Mouse (Mus musculus) kidney, postnatal 14 days (tissue): ENCODE data around the gene Gm48552.

Experiments
- DNase-seq: peaks from one replicate; pipeline ENCODE4 v3.0.0; 2022; ENCODE audit warnings: mixed read lengths

The Gm48552 gene

DNA sequence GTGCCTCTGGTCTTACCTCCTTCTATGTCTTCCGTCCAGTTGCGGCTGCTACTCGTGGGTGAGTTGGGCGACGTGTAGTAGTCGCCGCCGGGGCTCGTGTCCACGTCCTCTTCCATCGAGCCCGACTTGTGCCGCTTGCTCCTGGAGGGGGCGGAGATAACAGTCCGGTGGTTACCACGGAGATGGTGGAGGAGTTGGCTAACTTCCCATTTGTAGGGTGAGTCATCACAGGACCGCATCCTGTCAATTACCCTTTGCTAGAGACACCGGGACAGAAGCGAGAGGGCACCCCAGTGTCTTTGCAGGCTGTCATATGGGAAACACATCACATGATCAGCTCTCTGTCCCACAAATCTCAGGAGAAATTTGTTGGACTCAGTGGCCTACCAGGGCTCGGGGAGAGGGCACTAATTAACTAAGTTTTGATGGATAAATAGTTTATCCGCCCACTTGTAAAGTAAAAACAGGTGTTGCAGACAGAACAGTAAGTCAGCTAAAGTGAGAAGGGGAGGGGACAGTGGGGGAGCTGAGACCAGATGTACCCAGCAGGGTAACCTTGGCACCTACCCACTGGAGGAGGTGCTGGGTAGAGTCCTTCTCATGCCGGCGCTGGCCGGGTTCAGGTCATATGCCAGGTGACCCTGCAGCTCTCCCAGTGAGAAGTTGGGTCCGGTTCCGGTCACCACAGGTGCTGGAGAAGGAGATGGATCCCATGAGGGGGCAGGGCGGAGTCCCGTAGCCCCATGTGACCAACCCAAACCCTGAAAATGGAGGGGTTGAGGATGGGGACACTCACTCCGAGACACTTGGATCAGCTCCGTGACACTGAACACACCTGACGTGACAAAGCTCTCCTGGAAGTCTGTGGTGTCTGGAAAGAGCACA lies 19.0 kb downstream of the Gm48552 start:
- DNase-seq = peak; percentile 91

DNA sequence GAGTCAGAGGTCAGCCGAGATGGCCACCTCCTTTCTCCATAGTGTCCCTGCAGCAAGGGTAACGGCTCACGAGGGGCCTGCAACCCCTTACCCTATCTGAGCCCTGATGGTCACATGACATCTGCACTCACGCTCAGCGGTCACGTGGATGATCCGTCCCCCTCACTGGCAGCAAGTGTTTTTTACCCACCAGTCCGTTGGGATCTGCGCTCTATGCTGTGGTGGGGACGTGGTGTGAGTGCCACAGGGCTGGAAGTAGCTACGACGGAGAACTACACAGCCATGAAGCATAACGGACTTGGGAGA lies 19.6 kb downstream of the Gm48552 start:
- DNase-seq = no peak

DNA sequence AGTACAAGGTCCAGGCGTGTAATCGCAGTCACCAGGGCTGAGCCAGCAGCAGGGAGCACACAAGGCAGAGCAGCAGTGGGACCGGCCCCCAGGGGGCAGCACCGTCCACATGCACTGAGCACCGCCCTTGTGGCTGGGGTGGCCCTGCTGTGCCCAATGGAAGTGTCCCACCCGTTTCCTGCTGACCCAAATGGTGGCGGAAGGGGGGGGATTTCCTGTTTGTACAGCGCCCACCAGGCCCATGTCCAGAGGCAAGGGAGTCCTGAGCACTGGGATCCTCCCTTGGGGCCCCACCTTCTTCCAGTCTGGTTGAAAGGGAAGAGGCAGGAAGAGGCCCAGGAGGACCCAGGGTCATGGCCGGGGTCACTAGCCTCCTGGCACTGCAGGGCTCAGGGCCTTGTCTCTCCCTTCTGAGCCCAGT lies 20.1 kb downstream of the Gm48552 start:
- peak; percentile 93 for DNase-seq

DNA sequence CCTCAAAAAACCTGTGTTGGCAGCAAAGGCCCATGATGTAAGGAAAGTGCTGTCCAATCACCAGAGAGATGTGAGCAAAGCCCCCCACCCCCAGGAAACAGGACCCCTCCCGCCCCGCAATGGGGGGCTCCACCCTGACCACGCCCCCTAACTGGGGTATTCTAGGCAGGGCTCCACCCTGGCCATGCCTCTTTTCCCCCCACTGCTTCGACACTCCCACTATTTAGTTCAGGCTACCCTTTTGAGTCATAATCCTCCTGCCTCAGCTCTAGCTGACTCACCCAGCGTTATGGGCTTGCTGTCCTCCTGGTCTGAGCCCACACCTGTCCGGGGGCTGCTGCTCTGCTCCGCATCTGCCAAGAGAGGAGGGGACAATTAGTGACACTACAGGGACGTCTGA lies 20.5 kb downstream of the Gm48552 start:
- DNase-seq = no peak

DNA sequence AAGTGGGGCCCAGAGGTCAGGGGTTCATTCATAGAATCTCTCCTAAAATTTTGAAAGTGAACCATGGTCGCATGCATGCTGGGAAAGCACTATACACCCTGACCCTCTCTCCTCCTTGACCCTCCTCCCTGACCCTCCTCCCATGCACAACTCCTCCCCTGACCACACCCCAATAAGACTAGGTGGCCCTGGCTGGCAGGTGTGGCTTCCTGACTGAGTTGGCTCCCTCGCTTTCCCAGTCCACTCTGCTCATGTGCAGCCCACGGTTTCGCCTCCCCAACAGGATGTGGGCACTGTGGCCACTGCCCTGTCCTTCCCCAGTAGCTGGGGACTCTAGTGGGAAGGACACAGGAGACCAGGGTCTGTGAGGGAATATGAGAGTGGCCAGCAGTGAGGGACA lies 21.5 kb downstream of the Gm48552 start:
- no peak for DNase-seq

DNA sequence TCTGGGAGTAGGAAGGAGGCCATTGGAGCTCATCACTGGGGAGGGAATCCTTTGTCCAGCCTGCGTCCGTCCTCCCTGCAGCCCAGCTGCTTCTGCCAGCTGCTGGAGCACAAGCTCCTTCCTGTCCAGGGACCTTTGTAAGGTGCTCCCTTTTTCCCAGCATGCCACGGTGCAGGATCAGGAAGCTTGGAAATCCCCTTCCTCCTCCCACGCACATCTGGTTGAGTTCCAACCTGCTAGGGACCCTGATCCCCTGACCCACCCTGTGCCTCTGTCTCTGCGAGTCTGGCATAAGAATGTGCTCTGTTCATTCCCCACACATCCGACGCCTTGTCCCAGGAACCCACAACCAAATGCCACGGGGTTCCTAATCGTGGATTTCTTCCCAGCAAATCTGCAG lies 22.2 kb downstream of the Gm48552 start:
- peak; percentile 67 for DNase-seq

DNA sequence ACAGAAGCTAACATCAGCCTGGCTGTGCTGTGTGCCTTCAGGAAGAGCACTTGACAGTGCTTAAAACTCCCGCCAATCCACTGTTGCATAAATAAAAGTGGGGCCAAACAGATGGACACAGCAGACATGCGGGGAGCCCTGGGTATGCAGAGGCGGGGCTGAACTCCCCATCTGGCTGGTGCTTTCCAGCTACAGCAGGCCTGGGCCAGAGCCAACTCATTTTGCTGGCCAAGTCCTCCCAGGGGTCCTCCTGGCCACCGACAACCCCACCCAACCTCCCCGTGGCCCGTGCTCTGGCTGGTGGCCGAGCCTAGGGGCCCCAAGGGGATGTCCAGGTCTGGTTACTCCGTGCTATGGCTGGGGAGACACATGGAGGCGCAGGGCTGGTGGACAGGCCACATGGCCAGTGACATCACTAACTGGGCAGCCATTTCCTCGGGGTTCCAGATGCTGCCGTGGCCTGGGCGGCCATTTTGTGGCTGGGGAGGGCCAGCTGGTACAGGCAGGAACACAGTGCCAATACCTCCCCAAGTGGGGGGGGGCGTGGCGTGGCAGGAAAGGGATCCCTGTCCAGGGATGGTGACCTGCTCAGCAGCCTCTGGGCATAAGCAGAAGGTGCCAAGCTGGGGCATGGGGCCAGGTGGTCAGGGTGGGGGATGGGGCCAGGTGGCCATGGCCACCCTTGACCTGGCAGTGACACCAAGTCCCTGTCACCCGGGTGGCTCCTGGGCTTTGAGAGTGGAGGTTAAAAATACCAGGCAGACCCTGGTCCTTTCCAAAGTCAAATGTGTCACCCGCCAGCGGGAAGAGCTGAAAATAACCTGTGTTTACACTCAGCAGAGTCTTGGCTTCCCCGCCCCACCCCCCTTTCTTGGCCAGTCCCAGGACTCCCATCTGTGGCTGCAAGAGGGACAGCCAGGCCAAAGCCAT lies 22.9 kb downstream of the Gm48552 start:
- peak; percentile 91 for DNase-seq

DNA sequence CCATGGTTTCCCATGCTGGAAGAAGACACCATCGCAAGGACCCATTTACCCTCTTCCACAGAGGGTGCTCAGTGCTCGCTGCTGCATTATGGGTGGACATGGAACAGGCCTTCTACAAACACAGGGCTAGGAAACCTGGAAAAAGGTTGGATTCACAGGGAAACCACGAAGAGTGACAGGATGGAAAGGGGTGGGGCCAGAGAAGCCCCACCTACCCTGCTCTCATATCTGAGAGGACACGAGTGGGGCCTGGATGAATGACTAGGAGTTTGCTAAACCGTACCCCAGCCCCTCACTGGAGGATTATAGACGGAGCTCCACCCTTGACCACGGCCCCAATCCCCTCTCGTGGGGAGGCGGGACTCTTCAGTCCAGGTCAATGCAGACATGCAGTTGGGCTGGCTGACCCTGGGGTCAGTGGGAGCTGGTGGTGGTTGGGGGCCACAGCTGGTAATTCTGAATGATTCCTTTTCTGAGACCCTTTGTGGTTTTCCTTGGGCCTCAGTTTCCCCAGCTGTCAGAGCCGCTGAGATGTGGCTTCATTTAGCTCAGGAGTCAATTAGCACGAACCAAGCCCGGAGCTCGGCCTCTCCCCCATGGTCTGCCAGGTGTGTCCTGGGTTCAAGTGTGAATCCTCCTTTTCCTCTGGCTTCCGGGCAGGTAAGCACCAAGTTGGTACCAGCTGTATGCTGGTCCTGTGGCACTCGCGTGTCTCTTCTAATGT lies 23.9 kb downstream of the Gm48552 start:
- DNase-seq = no peak

DNA sequence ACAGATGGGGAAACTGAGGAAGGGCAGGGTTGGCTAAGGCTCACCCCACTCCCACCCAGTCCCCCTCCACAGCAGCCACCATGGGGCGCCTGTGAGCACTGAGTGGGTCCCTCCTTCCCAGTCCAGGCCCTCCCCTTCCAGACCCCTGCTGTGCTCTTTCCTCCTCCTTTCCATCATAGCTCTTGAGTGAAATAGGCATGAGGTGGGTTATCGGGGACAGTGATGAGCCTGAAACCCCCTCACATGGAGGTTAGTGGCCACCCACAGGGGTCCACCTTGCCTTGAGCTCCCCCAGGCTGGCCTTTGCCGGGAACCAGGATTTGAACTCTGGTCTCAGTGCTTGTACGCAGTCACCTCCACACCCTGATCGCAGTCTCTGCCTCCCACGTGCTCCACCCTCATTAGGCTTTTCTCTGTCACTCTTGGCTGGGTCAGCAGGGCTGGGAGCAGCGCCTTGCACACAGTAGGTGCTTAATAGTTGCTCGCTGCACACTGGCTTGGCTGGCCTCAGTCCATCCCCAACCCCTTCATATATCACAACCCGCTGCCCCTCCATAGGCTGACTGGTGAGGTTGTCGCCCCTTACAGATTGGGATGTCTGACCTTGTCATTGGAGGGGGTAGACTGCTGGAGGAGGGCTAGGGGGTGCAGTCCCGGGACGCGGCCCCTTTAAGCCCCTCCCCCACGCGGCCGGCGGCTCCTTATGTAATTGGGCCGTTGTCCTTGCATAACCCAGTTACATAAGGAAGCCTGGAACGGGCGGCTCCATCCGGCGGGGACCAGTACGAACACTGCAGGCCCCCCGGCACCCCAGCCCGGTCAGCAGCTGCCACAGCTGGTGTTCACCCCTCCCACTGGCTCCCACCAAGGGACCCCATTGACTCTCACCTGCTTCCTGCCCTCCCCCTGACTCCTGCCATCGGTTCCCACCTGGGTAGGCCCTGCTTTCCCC lies 24.8 kb downstream of the Gm48552 start:
- peak; percentile 95 for DNase-seq

DNA sequence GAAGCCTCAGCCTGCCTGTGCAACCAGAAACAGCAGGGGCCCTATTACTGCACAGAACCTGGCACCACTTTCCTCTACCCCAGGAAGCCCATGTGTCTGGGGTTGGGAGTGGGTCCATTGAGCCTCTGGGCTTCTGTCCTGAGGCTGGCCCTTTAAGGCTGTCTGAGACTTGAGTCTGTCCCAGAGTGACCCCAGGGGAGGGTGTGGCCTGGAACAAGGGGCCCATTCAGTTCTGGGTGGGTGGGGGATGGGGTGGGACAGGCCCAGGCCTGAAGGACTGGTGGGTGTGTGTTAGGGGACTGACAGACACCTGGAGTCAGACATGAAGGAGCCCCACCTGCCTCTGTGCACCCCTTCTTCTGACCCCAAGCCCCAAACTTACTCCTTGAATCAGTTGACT lies 25.9 kb downstream of the Gm48552 start:
- DNase-seq = peak; percentile 79

DNA sequence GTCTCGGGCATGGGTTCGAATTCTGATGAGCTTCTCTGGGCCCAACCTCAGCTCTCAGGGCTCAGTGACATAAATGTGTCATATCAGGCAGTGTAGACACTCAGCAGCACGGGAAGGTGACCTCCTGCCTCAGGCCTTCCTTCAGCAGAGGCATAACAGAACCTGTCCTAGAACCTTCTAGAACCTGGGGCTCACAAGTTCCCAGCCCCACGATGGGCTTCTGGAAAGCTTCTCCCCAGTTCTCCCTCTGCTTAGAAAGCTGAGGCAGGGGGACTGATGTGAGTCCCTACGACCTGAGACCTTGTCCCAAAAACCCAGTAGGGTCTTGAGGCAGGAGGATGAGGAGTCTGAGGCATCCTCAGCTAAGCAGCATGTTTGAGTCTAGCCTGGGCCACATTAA lies 26.3 kb downstream of the Gm48552 start:
- no peak for DNase-seq

DNA sequence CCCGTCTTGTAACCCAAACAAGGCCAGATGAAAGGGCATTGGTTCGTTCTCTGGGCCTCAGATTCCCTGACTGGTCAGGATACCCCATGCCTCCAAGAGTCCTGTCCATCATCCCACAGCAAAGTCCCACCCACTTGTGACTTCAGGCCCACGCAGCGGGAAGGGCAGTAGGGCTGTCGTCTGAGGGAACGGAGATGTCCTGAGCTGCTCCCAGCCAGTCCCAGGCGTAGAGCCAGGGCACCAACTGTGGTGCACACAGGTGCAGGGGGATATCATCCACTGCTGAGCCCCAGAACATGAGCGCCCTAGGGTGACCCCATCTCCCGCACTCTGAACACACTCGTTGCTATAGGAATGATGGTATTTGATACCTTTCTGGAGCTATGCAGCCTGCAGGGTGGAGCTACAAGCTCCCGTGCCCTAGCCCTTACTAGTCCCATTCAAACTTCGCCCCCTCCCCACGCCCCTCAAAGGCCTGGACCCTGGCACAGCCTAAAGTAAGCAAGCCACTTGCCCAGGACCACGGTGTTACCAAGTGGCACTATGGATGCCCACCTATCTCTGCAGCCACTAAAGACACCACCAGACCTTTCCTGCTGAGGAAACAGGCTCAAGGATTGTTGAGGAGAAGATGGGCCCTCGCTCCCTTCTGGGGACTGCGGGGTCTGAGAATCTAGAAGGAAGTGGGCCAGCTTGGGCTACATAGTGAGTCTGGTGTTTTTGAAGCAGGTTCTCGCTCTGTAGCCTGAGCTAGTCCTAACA lies 26.9 kb downstream of the Gm48552 start:
- no peak for DNase-seq

DNA sequence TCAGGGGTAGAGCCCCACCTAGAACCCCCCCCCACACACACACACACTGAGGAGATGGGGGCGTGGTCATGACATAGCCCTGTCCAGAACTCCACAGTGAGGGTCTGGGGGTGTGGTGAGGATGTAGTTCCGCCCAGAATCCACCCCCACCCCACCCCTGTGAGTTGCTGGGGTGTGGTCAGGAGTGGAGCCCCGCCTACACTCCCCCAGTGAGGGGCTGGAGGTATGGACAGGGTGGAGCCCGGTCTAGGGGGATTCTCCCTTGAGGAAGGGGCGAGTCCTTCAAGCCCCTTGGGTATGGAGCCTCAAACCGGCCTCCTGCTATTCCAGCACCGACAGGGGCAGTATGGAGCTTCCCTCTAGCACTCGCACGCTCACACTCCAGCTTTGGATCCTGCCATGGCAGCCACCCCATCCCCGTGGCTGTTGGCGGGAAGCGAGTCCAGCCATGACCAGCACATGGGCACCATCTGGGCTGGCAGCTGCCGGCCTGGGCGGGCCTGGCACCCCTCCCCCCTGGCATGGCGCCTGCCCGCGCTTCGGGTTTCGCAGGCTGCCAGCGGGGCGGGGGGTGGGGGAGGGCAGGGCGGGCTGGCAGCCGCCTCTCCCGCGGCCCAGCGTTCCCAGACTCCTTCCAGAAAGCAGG lies 27.9 kb downstream of the Gm48552 start:
- peak; percentile 91 for DNase-seq

DNA sequence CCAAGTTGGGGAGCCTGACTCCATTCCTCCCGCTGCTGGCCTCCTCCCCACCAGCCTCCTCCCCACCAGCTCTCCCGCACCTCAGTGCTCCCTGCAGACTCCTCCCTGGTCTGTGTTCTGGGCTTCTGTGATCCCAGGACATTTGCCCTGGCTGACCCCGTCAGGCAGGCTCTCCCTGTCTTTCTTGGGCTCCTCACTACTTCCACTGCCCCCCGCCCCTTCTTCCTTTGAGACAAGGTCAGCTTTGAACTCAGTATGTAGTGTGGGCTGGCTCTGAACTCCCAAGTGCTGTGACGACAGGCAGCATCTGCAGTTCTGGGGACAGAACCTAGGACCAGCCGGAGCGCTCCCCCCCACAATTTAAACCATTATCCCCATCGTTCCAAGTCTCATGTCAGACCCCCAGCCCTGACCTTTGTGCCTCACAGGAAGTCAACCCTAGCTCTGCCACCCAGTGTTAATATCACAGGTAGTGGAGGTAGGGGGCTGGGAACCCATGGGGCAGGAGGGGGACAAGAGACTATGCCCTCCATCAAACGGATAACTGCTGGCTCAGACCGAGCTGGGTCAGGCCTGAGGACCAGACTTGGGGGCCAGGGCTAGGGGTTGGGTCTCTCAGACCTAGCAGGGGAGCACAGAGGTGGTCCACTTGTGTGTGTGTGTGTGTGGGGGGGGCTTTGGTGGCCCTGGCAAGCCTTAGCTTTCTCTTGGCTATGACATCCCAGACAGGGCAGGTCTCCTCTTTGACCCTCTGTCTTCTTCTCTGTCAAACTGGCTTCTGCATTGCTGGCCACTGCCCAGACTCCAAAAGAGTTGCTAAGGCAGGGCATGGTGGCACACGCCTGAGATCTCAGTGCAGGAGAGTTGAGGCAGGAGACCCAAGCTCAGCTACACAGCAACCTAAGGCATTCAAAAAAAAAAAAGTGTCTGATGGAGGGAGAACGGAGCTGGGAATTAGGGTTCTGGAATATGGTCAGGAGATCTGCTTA lies 28.7 kb downstream of the Gm48552 start:
- DNase-seq = no peak

DNA sequence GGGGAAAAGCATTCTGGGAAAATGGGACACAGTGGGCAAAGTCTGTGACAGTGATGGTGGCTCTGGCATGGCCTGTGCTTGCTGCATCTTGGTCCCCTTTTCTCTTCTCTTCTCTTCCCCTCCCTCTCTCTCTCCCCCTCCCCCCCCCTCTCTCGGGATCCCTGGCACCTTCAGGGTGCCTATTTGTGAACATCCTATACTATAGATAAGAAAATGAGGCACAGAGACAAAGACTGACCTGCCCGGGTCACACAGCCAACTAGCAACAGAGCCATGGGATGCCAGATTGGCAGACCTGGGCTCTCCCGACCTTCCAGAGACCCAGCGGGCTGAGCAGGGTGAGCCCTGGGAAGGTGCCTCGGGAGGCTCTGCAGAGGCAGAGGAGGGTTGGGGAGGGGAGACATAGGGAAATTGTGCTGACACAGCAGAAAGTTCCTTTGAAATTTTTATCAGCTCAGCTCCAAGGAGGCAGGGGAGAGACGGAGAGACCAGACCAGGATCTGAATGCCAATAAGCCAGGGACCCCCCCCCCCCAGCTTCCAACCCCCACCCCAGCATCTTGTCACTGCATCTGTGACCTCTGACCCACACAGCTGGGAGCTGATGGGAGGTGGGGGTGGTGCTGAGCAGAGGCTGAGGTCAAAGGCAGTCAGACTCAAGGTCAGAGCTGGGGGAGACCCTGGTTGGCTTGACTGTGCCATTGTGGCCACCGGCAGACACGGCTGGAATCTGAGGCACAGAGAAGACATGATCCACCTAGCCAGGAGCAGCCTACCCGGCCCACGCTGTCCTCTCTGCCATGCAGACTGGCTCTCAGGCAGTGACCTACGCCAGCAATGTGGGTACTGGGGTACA lies 29.6 kb downstream of the Gm48552 start:
- DNase-seq = no peak

DNA sequence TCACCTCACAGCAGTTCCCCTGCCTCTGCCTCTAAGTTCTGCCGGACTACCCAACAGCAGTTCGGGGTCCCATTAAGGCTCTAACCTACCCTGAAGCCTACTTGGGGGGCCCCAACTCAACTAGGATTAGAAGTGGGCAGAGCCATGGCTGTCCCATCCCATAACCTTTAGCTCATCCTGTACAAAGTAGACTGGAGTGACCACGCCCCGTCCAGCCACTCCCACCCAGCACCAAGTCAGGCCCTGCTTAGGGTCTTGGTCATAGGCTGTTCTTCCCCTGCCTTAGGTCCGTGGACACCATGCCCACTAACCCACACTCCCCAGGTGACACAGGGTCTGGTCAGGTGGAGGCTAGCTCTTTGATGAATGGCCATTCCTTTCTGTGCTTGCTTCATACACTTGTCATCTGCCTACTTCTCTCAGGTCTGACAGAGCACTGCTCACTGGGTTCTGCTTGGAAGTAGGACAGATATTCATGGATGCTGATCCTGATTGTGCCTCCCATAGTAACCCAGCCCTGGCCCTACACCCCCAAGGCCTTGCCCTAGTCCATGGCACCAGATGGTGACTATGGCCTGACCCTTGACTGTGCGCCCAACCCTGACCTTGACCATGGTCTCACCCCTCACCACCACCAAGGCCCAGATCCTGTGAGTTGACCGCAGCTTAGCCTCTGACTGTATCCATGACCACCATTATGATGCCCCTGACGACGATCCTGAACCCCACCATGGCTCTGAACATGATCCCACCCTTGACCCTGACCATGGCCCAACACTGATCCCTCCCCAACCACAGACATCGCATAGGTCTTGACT lies 30.5 kb downstream of the Gm48552 start:
- DNase-seq = peak; percentile 2

DNA sequence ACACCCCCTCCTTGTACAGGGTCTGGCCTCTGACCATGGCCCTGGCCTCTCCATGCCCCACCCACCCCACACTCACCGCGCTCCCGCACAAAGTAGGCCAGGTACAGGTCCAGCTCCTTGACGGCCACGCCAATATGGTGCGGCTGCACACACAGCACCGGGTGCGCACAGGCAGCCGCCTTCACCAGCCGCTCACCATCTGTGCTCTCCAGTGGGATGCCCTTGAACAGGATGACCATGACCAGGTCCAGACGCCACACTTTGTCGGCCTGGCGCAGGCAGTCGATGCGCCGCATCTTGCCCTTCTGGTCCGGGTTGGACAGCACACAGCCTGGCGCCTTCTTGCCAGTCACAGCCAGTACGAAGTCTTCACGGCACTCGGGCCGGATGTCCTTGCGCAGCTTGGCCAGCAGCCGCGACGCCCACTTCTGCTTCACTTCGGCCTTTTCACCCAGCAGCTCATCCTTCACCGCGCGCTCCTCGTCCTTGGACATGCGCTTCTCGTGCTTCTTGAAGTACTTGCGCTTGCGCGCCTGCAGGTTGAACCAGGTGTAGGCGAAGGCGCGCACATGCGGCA lies 31.5 kb downstream of the Gm48552 start:
- DNase-seq = peak; percentile 15
